Mouse (Mus musculus): ENCODE data around the gene Anks6. TPM values are rescaled to one million over a fixed set of nuclear protein-coding genes. Genes with fewer than 3 reads are reported as not detected.

Anks6 gene
- polyA plus RNA-seq (2012; rRNA removed) (14.9 and 19.9 TPM in 2 replicates), polyA plus RNA-seq (2014; fragmentation: Nextera tagmentation; extraction: Ambion mirVana) (5.1 and 6.5 TPM in 2 replicates)

GRCm38 (mm10) chr4:47056791-47057509 lies at the start of gene Anks6:
Anks6 (minus strand) TSS chr4:47057427.
- ATAC-seq (ENCODE audit: low FRiP score, low read depth) (peak; percentile 88), DNase-seq (ENCODE audit: low spot score) (peak; percentile 73)
- H3K9me3 ChIP-seq (ENCODE audit: control insufficient read depth, low read length): no peaks in the 10 kb centered on the region
- H3K4me1 ChIP-seq (ENCODE audit: control insufficient read depth, insufficient read depth, low read length): peaks cover 11% of the 10 kb centered on the region; the same call in 1 of the 2 replicates
- H3K27me3 ChIP-seq (ENCODE audit: control insufficient read depth, insufficient read depth, low read length): no peaks in the 10 kb centered on the region
- under 1% methylated on average over 55 of the region's 86 CpGs for WGBS
- H3K36me3 ChIP-seq (ENCODE audit: control insufficient read depth, insufficient read depth, low read length): no peaks in the 10 kb centered on the region
- peak within 1 kb of the TSS; percentile 83 for H3K9ac ChIP-seq (ENCODE audit: low read depth, low read length, severe bottlenecking)
- peak within 1 kb of the TSS; percentile 53 for H3K4me2 ChIP-seq (replicated peaks; ENCODE audit: low read depth, low read length, severe bottlenecking)
- peak within 1 kb of the TSS; percentile 80 for H3K4me3 ChIP-seq (replicated peaks; ENCODE audit: low read length)
- H3K27ac ChIP-seq (replicated peaks; ENCODE audit: low read depth, low read length): peak within 1 kb of the TSS; percentile 71
- TF ChIP-seq POLR2A (IDR thresholded peaks at IDR 0.05; ENCODE audit: borderline replicate concordance, extremely low read depth, insufficient read depth, insufficient read length): peak; percentile 27; the same call in 1 of the 2 replicates

DNA sequence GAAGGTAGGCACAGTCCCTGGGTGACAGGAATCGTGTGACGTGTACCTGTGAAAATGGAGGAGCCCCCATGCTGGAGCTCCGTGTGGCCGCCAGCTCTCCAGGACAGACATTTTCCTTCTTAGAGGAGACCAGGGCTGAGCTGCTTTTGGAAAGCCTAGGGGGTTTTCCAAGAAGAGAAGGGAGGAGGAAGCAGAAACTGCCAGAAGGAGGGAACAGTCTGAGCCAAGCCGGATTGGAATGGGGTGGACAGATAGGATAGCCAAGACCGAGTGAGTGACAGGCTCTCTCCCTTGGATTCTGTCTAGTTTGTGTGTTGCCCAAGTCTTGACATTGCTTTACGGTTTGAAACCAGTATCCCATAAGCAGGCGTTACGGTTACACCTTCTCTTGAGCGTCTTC lies 46.3 kb upstream of the Anks6 start:
- DNase-seq (ENCODE audit: low spot score): no peak
- Histone ChIP-seq H3K27ac (replicated peaks; ENCODE audit: low read depth, low read length) (no peak overlapping the region), H3K9me3 (ENCODE audit: control insufficient read depth, low read length) (no peaks in the 10 kb centered on the region), H3K4me2 (replicated peaks; ENCODE audit: low read depth, low read length, severe bottlenecking) (no peak overlapping the region), H3K9ac (ENCODE audit: low read depth, low read length, severe bottlenecking) (no peak overlapping the region), H3K4me1 (ENCODE audit: control insufficient read depth, insufficient read depth, low read length) (no peaks in the 10 kb centered on the region), H3K36me3 (ENCODE audit: control insufficient read depth, insufficient read depth, low read length) (no peaks in the 10 kb centered on the region), H3K4me3 (replicated peaks; ENCODE audit: low read length) (no peak overlapping the region), H3K27me3 (ENCODE audit: control insufficient read depth, insufficient read depth, low read length) (no peaks in the 10 kb centered on the region)
- no peak for TF ChIP-seq POLR2A (IDR thresholded peaks at IDR 0.05; ENCODE audit: borderline replicate concordance, extremely low read depth, insufficient read depth, insufficient read length)
- WGBS: 93% methylated on average over 10 of the region's 10 CpGs
- ATAC-seq (ENCODE audit: low FRiP score, low read depth): no peak

GRCm38 (mm10) chr4:47093647-47094046 lies 36.4 kb upstream of the Anks6 start:
- DNase-seq (ENCODE audit: low spot score): no peak
- Histone ChIP-seq H3K4me1 (ENCODE audit: control insufficient read depth, insufficient read depth, low read length) (peaks cover 5% of the 10 kb centered on the region), H3K27me3 (ENCODE audit: control insufficient read depth, insufficient read depth, low read length) (peaks cover 29% of the 10 kb centered on the region; the same call in 1 of the 2 replicates)

GRCm38 (mm10) chr4:47093161-47093560 lies 35.9 kb upstream of the Anks6 start:
- no peak for ATAC-seq (ENCODE audit: low FRiP score, low read depth)
- peaks cover 5% of the 10 kb centered on the region for H3K4me1 ChIP-seq (ENCODE audit: control insufficient read depth, insufficient read depth, low read length)
- H3K9ac ChIP-seq (ENCODE audit: low read depth, low read length, severe bottlenecking): 0 out of 2 replicates have a peak overlapping the region, but pooled peaks have one; percentile 65
- DNase-seq (ENCODE audit: low spot score): no peak
- no peaks in the 10 kb centered on the region for H3K36me3 ChIP-seq (ENCODE audit: control insufficient read depth, insufficient read depth, low read length)
- 42% methylated on average over 9 of the region's 9 CpGs for WGBS
- H3K4me2 ChIP-seq (replicated peaks; ENCODE audit: low read depth, low read length, severe bottlenecking): no peak overlapping the region; the same call in 1 of the 2 replicates
- no peaks in the 10 kb centered on the region for H3K9me3 ChIP-seq (ENCODE audit: control insufficient read depth, low read length)
- no peak overlapping the region for H3K4me3 ChIP-seq (replicated peaks; ENCODE audit: low read length)
- TF ChIP-seq POLR2A (IDR thresholded peaks at IDR 0.05; ENCODE audit: borderline replicate concordance, extremely low read depth, insufficient read depth, insufficient read length): no peak
- no peak overlapping the region for H3K27ac ChIP-seq (replicated peaks; ENCODE audit: low read depth, low read length)
- H3K27me3 ChIP-seq (ENCODE audit: control insufficient read depth, insufficient read depth, low read length): peaks cover 29% of the 10 kb centered on the region; the same call in 1 of the 2 replicates

More at GRCm38 (mm10) chr4:47093647-47094046, 36.4 kb upstream of the Anks6 start:
- WGBS: 29% methylated on average over 6 of the region's 6 CpGs
- H3K9ac ChIP-seq (ENCODE audit: low read depth, low read length, severe bottlenecking): no peak overlapping the region
- no peaks in the 10 kb centered on the region for H3K36me3 ChIP-seq (ENCODE audit: control insufficient read depth, insufficient read depth, low read length)
- H3K4me3 ChIP-seq (replicated peaks; ENCODE audit: low read length): no peak overlapping the region
- no peak overlapping the region for H3K4me2 ChIP-seq (replicated peaks; ENCODE audit: low read depth, low read length, severe bottlenecking)
- TF ChIP-seq POLR2A (IDR thresholded peaks at IDR 0.05; ENCODE audit: borderline replicate concordance, extremely low read depth, insufficient read depth, insufficient read length): no peak
- ATAC-seq (ENCODE audit: low FRiP score, low read depth): no peak; the same call in 1 of the 2 replicates
- H3K27ac ChIP-seq (replicated peaks; ENCODE audit: low read depth, low read length): no peak overlapping the region
- no peaks in the 10 kb centered on the region for H3K9me3 ChIP-seq (ENCODE audit: control insufficient read depth, low read length)

DNA sequence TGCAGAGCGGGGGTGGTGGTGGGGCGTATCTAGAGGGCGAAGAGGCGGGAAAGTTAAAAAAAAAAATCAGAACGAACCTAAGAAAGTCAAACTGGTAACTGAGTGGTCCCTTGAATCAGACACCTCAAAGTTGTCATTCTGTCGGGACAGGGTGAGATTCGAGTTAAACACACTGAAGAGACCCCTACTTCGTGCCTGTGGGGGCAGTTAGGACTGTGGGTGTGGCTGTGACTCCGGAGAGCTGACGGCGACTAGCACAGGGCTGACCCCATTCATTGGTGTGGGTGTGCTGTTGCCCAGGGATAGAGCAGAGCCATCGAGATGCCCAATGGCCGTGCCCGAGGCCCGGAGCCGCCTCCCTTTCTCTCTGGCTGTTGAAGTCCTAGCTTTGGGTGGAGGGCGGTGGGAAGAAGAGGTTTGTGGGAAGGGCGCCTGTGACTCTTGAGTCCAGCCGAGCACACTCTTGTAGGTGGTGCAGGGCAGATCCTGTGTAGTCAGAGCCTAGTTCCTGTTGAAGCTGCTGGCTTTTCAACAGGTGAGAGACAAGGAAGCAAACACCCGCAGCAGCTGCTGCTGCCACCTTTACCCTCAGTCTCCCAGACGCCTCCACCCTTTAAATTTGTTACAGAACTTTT lies 35.3 kb upstream of the Anks6 start:
- no peaks in the 10 kb centered on the region for H3K9me3 ChIP-seq (ENCODE audit: control insufficient read depth, low read length)
- H3K4me3 ChIP-seq (replicated peaks; ENCODE audit: low read length): peak overlapping the region; percentile 64
- no peaks in the 10 kb centered on the region for H3K36me3 ChIP-seq (ENCODE audit: control insufficient read depth, insufficient read depth, low read length)
- TF ChIP-seq POLR2A (IDR thresholded peaks at IDR 0.05; ENCODE audit: borderline replicate concordance, extremely low read depth, insufficient read depth, insufficient read length): no peak
- ATAC-seq (ENCODE audit: low FRiP score, low read depth) (no peak), DNase-seq (ENCODE audit: low spot score) (no peak)
- 3% methylated on average over 20 of the region's 21 CpGs for WGBS
- peaks cover 5% of the 10 kb centered on the region for H3K4me1 ChIP-seq (ENCODE audit: control insufficient read depth, insufficient read depth, low read length)
- peak overlapping the region; percentile 99 for H3K4me2 ChIP-seq (replicated peaks; ENCODE audit: low read depth, low read length, severe bottlenecking)
- H3K9ac ChIP-seq (ENCODE audit: low read depth, low read length, severe bottlenecking): peak overlapping the region; percentile 65
- H3K27me3 ChIP-seq (ENCODE audit: control insufficient read depth, insufficient read depth, low read length): peaks cover 29% of the 10 kb centered on the region; the same call in 1 of the 2 replicates
- H3K27ac ChIP-seq (replicated peaks; ENCODE audit: low read depth, low read length): no peak overlapping the region

All from limb, embryonic 14.5 days (tissue).